Mouse (Mus musculus) olfactory bulb, adult 2 months (tissue): Measurements from ENCODE around the gene Cpa3. TPM values are rescaled to one million over a fixed set of nuclear protein-coding genes. Genes with fewer than 3 reads are reported as not detected.

Experiments used
- H3K27ac ChIP-seq: fragments of 200-500 bp; 2 replicates; pipeline ENCODE4 v1.5.1; 2012; ENCODE audit warnings: low read depth, low read length; ENCODE audit not compliant: insufficient read depth
- H3K4me1 ChIP-seq: fragments of 200-500 bp; 2 replicates; pipeline ENCODE4 v1.6.1; 2012; ENCODE audit warnings: low read length; ENCODE audit not compliant: control insufficient read depth, insufficient read depth
- H3K4me3 ChIP-seq: fragments of 200-500 bp; 2 replicates; pipeline ENCODE4 v1.5.1; 2012; ENCODE audit warnings: mild to moderate bottlenecking, low read depth, low read length, moderate library complexity; ENCODE audit not compliant: insufficient read depth
- CTCF ChIP-seq: fragments of 200-500 bp; IDR thresholded peaks from 2 replicates; pipeline ENCODE4 v1.5.1; 2012; ENCODE audit warnings: low read depth, mild to moderate bottlenecking, low read length, moderate library complexity; ENCODE audit not compliant: insufficient read depth
- POLR2A ChIP-seq: fragments of 200-500 bp; IDR thresholded peaks from 2 replicates; pipeline ENCODE4 v1.6.1; 2012; ENCODE audit warnings: mild to moderate bottlenecking, low read depth, low read length, moderate library complexity; ENCODE audit not compliant: insufficient read depth
- WGBS: fragments of 180-500 bp; shearing (Covaris S2); methylation state at CpG from one replicate; pipeline ENCODE4 v1.1.7; 2018; 5-methylcytosine and 5-hydroxymethylcytosine counted together
- polyA plus RNA-seq: library from polyadenylated mRNA; stranded (reverse); fragments of >200 nt; gene quantifications from 2 replicates; pipeline ENCODE4 v1.2.4, GENCODE M21; 2012; ENCODE audit warnings: low replicate concordance; ENCODE audit not compliant: missing spikeins, insufficient read depth, insufficient read length

Cpa3 gene
- polyA plus RNA-seq, 1 experiment, result not detected

GRCm38 (mm10) chr3:20229027-20229426 is 13.0 kb downstream of the Cpa3 start:
- no peaks in the 10 kb centered on the region for H3K4me1 ChIP-seq
- no peak overlapping the region for H3K27ac ChIP-seq
- H3K4me3 ChIP-seq, result no peak overlapping the region
- TF ChIP-seq POLR2A (no peak), CTCF (no peak)
- 92% methylated on average over 1 of the region's 1 CpGs for WGBS

GRCm38 (mm10) chr3:20225429-20225828 is 16.6 kb downstream of the Cpa3 start:
- Histone ChIP-seq H3K4me3 (no peak overlapping the region), H3K4me1 (no peaks in the 10 kb centered on the region), H3K27ac (no peak overlapping the region)
- no peak for TF ChIP-seq CTCF
- TF ChIP-seq POLR2A, result no peak
- 72% methylated on average over 2 of the region's 2 CpGs for WGBS

GRCm38 (mm10) chr3:20222926-20223698 is 18.9 kb downstream of the Cpa3 start:
- H3K4me3 ChIP-seq, result no peak overlapping the region
- TF ChIP-seq CTCF (no peak), POLR2A (no peak)
- WGBS, result 93% methylated on average over 9 of the region's 9 CpGs

GRCm38 (mm10) chr3:20222136-20222535 is 19.8 kb downstream of the Cpa3 start:
- H3K4me3 ChIP-seq, result no peak overlapping the region
- TF ChIP-seq POLR2A (no peak), CTCF (no peak)
- no peaks in the 10 kb centered on the region for H3K4me1 ChIP-seq
- no peak overlapping the region for H3K27ac ChIP-seq
- WGBS, result 88% methylated on average over 3 of the region's 3 CpGs

More at GRCm38 (mm10) chr3:20222926-20223698, 18.9 kb downstream of the Cpa3 start:
- no peak overlapping the region for H3K27ac ChIP-seq
- H3K4me1 ChIP-seq, result no peaks in the 10 kb centered on the region

GRCm38 (mm10) chr3:20198869-20199268 is 43.1 kb downstream of the Cpa3 start:
- TF ChIP-seq POLR2A (no peak), CTCF (no peak)
- H3K4me1 ChIP-seq, result no peaks in the 10 kb centered on the region
- no peak overlapping the region for H3K4me3 ChIP-seq
- no peak overlapping the region for H3K27ac ChIP-seq
- WGBS, result 22% methylated on average over 6 of the region's 6 CpGs

GRCm38 (mm10) chr3:20197878-20198277 is 44.1 kb downstream of the Cpa3 start:
- 83% methylated on average over 10 of the region's 10 CpGs for WGBS
- no peak overlapping the region for H3K4me3 ChIP-seq
- H3K27ac ChIP-seq, result no peak overlapping the region
- no peaks in the 10 kb centered on the region for H3K4me1 ChIP-seq
- TF ChIP-seq POLR2A (no peak), CTCF (no peak)

GRCm38 (mm10) chr3:20188976-20189675 is 52.9 kb downstream of the Cpa3 start:
- Histone ChIP-seq H3K27ac (no peak overlapping the region), H3K4me1 (no peaks in the 10 kb centered on the region), H3K4me3 (no peak overlapping the region)
- TF ChIP-seq CTCF (no peak), POLR2A (no peak)
- WGBS, result 85% methylated on average over 5 of the region's 5 CpGs

GRCm38 (mm10) chr3:20172394-20172793 is 69.6 kb downstream of the Cpa3 start:
- Histone ChIP-seq H3K4me3 (no peak overlapping the region), H3K4me1 (no peaks in the 10 kb centered on the region), H3K27ac (no peak overlapping the region)
- 91% methylated on average over 6 of the region's 6 CpGs for WGBS
- no peak for TF ChIP-seq POLR2A
- TF ChIP-seq CTCF, result no peak

GRCm38 (mm10) chr3:20167487-20167886 is 74.5 kb downstream of the Cpa3 start:
- H3K4me1 ChIP-seq, result no peaks in the 10 kb centered on the region
- no peak overlapping the region for H3K4me3 ChIP-seq
- TF ChIP-seq POLR2A (no peak), CTCF (no peak)
- H3K27ac ChIP-seq, result no peak overlapping the region
- 92% methylated on average over 1 of the region's 1 CpGs for WGBS

Other genes starting within 250 kb of the Cpa3 start
- not detected in 2 replicates for gene Hps3, start 206.9 kb downstream of the Cpa3 start, polyA plus RNA-seq
- gene Hltf, start 184.4 kb downstream of the Cpa3 start, polyA plus RNA-seq, result not detected in 2 replicates
- not detected in 2 replicates for gene Gyg, start 86.9 kb downstream of the Cpa3 start, polyA plus RNA-seq
- gene Cpb1, start 33.6 kb upstream of the Cpa3 start, polyA plus RNA-seq, result not detected in 2 replicates
- gene Agtr1b, start 125.0 kb upstream of the Cpa3 start, polyA plus RNA-seq, result not detected in 2 replicates